Mouse (Mus musculus): ENCODE results near the gene Rabgap1l. TPM values are rescaled to one million over a fixed set of nuclear protein-coding genes. Genes with fewer than 3 reads are reported as not detected.

The Rabgap1l gene
- total and polyA plus RNA-seq, 3 experiments: 19.0 to 68.4 (median 67.6) TPM

GRCm38 (mm10) chr1:160832267-160833021 lies 39.4 kb upstream of the Rabgap1l start:
- peak overlapping the region; percentile 33; the same call in 1 of the 2 replicates for H3K27ac ChIP-seq
- intact Hi-C loops (cut with DNase I): no loop called here
- no peaks in the 10 kb centered on the region for H3K4me1 ChIP-seq (ENCODE audit: control insufficient read depth, insufficient read depth, low read length)
- H3K4me3 ChIP-seq: no peak overlapping the region
- DNase-seq: no peak
- H3K36me3 ChIP-seq (ENCODE audit: control insufficient read depth, insufficient read depth, low read length): no peaks in the 10 kb centered on the region
- WGBS: 74% methylated on average over 9 of the region's 9 CpGs
- no peaks in the 10 kb centered on the region for H3K27me3 ChIP-seq (ENCODE audit: control insufficient read depth, insufficient read depth, low read length)
- no peak overlapping the region for H3K9ac ChIP-seq (ENCODE audit: low read depth, low read length)
- no peaks in the 10 kb centered on the region for H3K79me2 ChIP-seq (replicated peaks; ENCODE audit: control insufficient read depth, insufficient read depth, low read length)
- no peak for TF ChIP-seq EP300 (IDR thresholded peaks at IDR 0.05; ENCODE audit: insufficient read depth, low read depth, low read length)
- TF ChIP-seq POLR2A (IDR thresholded peaks at IDR 0.05; ENCODE audit: insufficient read depth, low read depth, low read length): no peak
- no peak for TF ChIP-seq CTCF (IDR thresholded peaks at IDR 0.05)

- intact Hi-C loops (cut with DNase I): no loop called here
- no peak for DNase-seq
- WGBS: 86% methylated on average over 8 of the region's 8 CpGs
- no peaks in the 10 kb centered on the region for H3K4me1 ChIP-seq (ENCODE audit: control insufficient read depth, insufficient read depth, low read length)
- H3K4me3 ChIP-seq: no peak overlapping the region
- H3K79me2 ChIP-seq (replicated peaks; ENCODE audit: control insufficient read depth, insufficient read depth, low read length): no peaks in the 10 kb centered on the region
- H3K9ac ChIP-seq (ENCODE audit: low read depth, low read length): no peak overlapping the region
- no peaks in the 10 kb centered on the region for H3K27me3 ChIP-seq (ENCODE audit: control insufficient read depth, insufficient read depth, low read length)
- no peak overlapping the region for H3K27ac ChIP-seq
- TF ChIP-seq CTCF (IDR thresholded peaks at IDR 0.05) (no peak), POLR2A (IDR thresholded peaks at IDR 0.05; ENCODE audit: insufficient read depth, low read depth, low read length) (no peak), EP300 (IDR thresholded peaks at IDR 0.05; ENCODE audit: insufficient read depth, low read depth, low read length) (no peak)
- no peaks in the 10 kb centered on the region for H3K36me3 ChIP-seq (ENCODE audit: control insufficient read depth, insufficient read depth, low read length)
Measured at GRCm38 (mm10) chr1:160830608-160831498, 37.8 kb upstream of the Rabgap1l start.

- intact Hi-C loops (cut with DNase I): no loop called here
- H3K79me2 ChIP-seq (replicated peaks; ENCODE audit: control insufficient read depth, insufficient read depth, low read length): no peaks in the 10 kb centered on the region
Measured at GRCm38 (mm10) chr1:160825441-160825856, 32.4 kb upstream of the Rabgap1l start.

GRCm38 (mm10) chr1:160823638-160824037 lies 30.6 kb upstream of the Rabgap1l start:
- no peaks in the 10 kb centered on the region; the same call in 1 of the 2 replicates for H3K36me3 ChIP-seq (ENCODE audit: control insufficient read depth, insufficient read depth, low read length)
- H3K9ac ChIP-seq (ENCODE audit: low read depth, low read length): no peak overlapping the region
- H3K4me1 ChIP-seq (ENCODE audit: control insufficient read depth, insufficient read depth, low read length): no peaks in the 10 kb centered on the region
- DNase-seq: no peak
- TF ChIP-seq CTCF (IDR thresholded peaks at IDR 0.05) (no peak), POLR2A (IDR thresholded peaks at IDR 0.05; ENCODE audit: insufficient read depth, low read depth, low read length) (no peak), EP300 (IDR thresholded peaks at IDR 0.05; ENCODE audit: insufficient read depth, low read depth, low read length) (no peak)
- 88% methylated on average over 3 of the region's 3 CpGs for WGBS
- no peaks in the 10 kb centered on the region for H3K79me2 ChIP-seq (replicated peaks; ENCODE audit: control insufficient read depth, insufficient read depth, low read length)
- no peak overlapping the region for H3K27ac ChIP-seq
- no peak overlapping the region for H3K4me3 ChIP-seq
- H3K27me3 ChIP-seq (ENCODE audit: control insufficient read depth, insufficient read depth, low read length): no peaks in the 10 kb centered on the region
- intact Hi-C loops (cut with DNase I): no loop called here

More at GRCm38 (mm10) chr1:160825441-160825856, 32.4 kb upstream of the Rabgap1l start:
- no peak overlapping the region for H3K9ac ChIP-seq (ENCODE audit: low read depth, low read length)
- H3K27ac ChIP-seq: peak overlapping the region; percentile 58
- H3K4me3 ChIP-seq: no peak overlapping the region
- H3K36me3 ChIP-seq (ENCODE audit: control insufficient read depth, insufficient read depth, low read length): no peaks in the 10 kb centered on the region; the same call in 1 of the 2 replicates
- DNase-seq: no peak
- H3K4me1 ChIP-seq (ENCODE audit: control insufficient read depth, insufficient read depth, low read length): no peaks in the 10 kb centered on the region
- TF ChIP-seq POLR2A (IDR thresholded peaks at IDR 0.05; ENCODE audit: insufficient read depth, low read depth, low read length): no peak
- TF ChIP-seq EP300 (IDR thresholded peaks at IDR 0.05; ENCODE audit: insufficient read depth, low read depth, low read length): no peak
- no peak for TF ChIP-seq CTCF (IDR thresholded peaks at IDR 0.05)
- no peaks in the 10 kb centered on the region for H3K27me3 ChIP-seq (ENCODE audit: control insufficient read depth, insufficient read depth, low read length)
- WGBS: 24% methylated on average over 3 of the region's 3 CpGs

- no peak for DNase-seq
- no peaks in the 10 kb centered on the region for H3K79me2 ChIP-seq (replicated peaks; ENCODE audit: control insufficient read depth, insufficient read depth, low read length)
- no peak overlapping the region for H3K27ac ChIP-seq
- H3K4me3 ChIP-seq: no peak overlapping the region
- WGBS: 90% methylated on average over 5 of the region's 5 CpGs
- H3K36me3 ChIP-seq (ENCODE audit: control insufficient read depth, insufficient read depth, low read length): no peaks in the 10 kb centered on the region
- no peak overlapping the region for H3K9ac ChIP-seq (ENCODE audit: low read depth, low read length)
- no peaks in the 10 kb centered on the region for H3K27me3 ChIP-seq (ENCODE audit: control insufficient read depth, insufficient read depth, low read length)
- H3K4me1 ChIP-seq (ENCODE audit: control insufficient read depth, insufficient read depth, low read length): no peaks in the 10 kb centered on the region
- intact Hi-C loops (cut with DNase I): no loop called here
- TF ChIP-seq EP300 (IDR thresholded peaks at IDR 0.05; ENCODE audit: insufficient read depth, low read depth, low read length) (no peak), POLR2A (IDR thresholded peaks at IDR 0.05; ENCODE audit: insufficient read depth, low read depth, low read length) (no peak), CTCF (IDR thresholded peaks at IDR 0.05) (no peak)
Measured at GRCm38 (mm10) chr1:160814198-160814597, 21.2 kb upstream of the Rabgap1l start.
